Mouse (Mus musculus) kidney, adult 2 months (tissue): ENCODE measurements around the gene BC005537. TPM values are rescaled to one million over a fixed set of nuclear protein-coding genes. Genes with fewer than 3 reads are reported as not detected.
A peak's percentile ranks its signal among the peaks of the same experiment; 100 is the strongest.

Source experiments
- DNase-seq: peaks from one replicate; pipeline ENCODE4 v3.0.0; 2021
- H3K27ac ChIP-seq: fragments of 200-500 bp; 2 replicates; pipeline ENCODE4 v1.5.1; 2012; ENCODE audit warnings: low read depth, low read length, control low read depth, inconsistent platforms; ENCODE audit not compliant: insufficient read depth
- H3K27me3 ChIP-seq: fragments of 200-500 bp; replicated peaks from 2 replicates; pipeline ENCODE4 v1.6.1; 2012; ENCODE audit warnings: mild to moderate bottlenecking, moderate library complexity, low read length, inconsistent platforms; ENCODE audit not compliant: control insufficient read depth, insufficient read depth
- H3K36me3 ChIP-seq: fragments of 200-500 bp; 2 replicates; pipeline ENCODE4 v1.6.1; 2012; ENCODE audit warnings: mild to moderate bottlenecking, moderate library complexity, low read length, inconsistent platforms; ENCODE audit not compliant: control insufficient read depth, insufficient read depth
- H3K4me1 ChIP-seq: fragments of 200-500 bp; 2 replicates; pipeline ENCODE4 v1.6.1; 2011; ENCODE audit warnings: low read length; ENCODE audit not compliant: control insufficient read depth, insufficient read depth
- H3K4me3 ChIP-seq: fragments of 200-500 bp; 2 replicates; pipeline ENCODE4 v1.5.1; 2011; ENCODE audit warnings: mild to moderate bottlenecking, low read depth, low read length, control low read depth; ENCODE audit not compliant: insufficient read depth
- CTCF ChIP-seq: fragments of 200-500 bp; conservative IDR thresholded peaks from 2 replicates; pipeline ENCODE4 v1.5.1; 2011; ENCODE audit warnings: low read depth, mild to moderate bottlenecking, control low read depth, low read length, moderate library complexity, mixed read lengths; ENCODE audit not compliant: insufficient read depth, insufficient read length
- POLR2A ChIP-seq: fragments of 200-500 bp; IDR thresholded peaks from one replicate; pipeline ENCODE4 v1.6.1; 2011; ENCODE audit warnings: low read depth, low read length, control low read depth
- WGBS: fragments of 180-500 bp; shearing (Covaris S2); methylation state at CpG from one replicate; pipeline ENCODE4 v1.1.7; 2018; 5-methylcytosine and 5-hydroxymethylcytosine counted together
- polyA plus RNA-seq: library from polyadenylated mRNA; depleted of rRNA; stranded (reverse); fragments of >200 nt; gene quantifications from 2 replicates; pipeline ENCODE4 v1.2.3, GENCODE M21; 2012

The BC005537 gene
- polyA plus RNA-seq, 1 experiment: 42.4 TPM

- peaks cover 11% of the 10 kb centered on the region; the same call in 1 of the 2 replicates for H3K4me1 ChIP-seq
- H3K27ac ChIP-seq: peak overlapping the region; percentile 98
- H3K27me3 ChIP-seq: no peaks in the 10 kb centered on the region
- H3K4me3 ChIP-seq: peak overlapping the region; percentile 85
- DNase-seq: peak; percentile 98
- peaks cover 2% of the 10 kb centered on the region for H3K36me3 ChIP-seq
- no peak for TF ChIP-seq CTCF
- TF ChIP-seq POLR2A: peak; percentile 98
- under 1% methylated on average over 42 of the region's 42 CpGs for WGBS
Measured at GRCm38 (mm10) chr13:24800674-24801307, 666 bp upstream of the BC005537 start.

GRCm38 (mm10) chr13:24802131-24802691 is 754 bp downstream of the BC005537 start:
- TF ChIP-seq POLR2A (no peak), CTCF (no peak)
- Histone ChIP-seq H3K27me3 (no peaks in the 10 kb centered on the region), H3K4me1 (peaks cover 16% of the 10 kb centered on the region; the same call in 1 of the 2 replicates), H3K27ac (peak overlapping the region; percentile 31), H3K36me3 (peaks cover 9% of the 10 kb centered on the region), H3K4me3 (peak overlapping the region; percentile 85)
- under 1% methylated on average over 26 of the region's 26 CpGs for WGBS
- DNase-seq: peak; percentile 41

GRCm38 (mm10) chr13:24803196-24803595 is 1.7 kb downstream of the BC005537 start:
- H3K4me3 ChIP-seq: peak overlapping the region; percentile 22; the same call in 1 of the 2 replicates
- no peaks in the 10 kb centered on the region for H3K27me3 ChIP-seq
- TF ChIP-seq CTCF (no peak), POLR2A (no peak)
- H3K27ac ChIP-seq: no peak overlapping the region
- DNase-seq: no peak
- WGBS: 4% methylated on average over 2 of the region's 2 CpGs
- peaks cover 16% of the 10 kb centered on the region; the same call in 1 of the 2 replicates for H3K4me1 ChIP-seq
- H3K36me3 ChIP-seq: peaks cover 11% of the 10 kb centered on the region

- TF ChIP-seq CTCF (no peak), POLR2A (no peak)
- H3K36me3 ChIP-seq: peaks cover 24% of the 10 kb centered on the region
- no peak overlapping the region for H3K27ac ChIP-seq
Measured at GRCm38 (mm10) chr13:24806079-24806478, 4.6 kb downstream of the BC005537 start.

GRCm38 (mm10) chr13:24812521-24812920 is 11.1 kb downstream of the BC005537 start:
- TF ChIP-seq CTCF (no peak), POLR2A (no peak)

More at GRCm38 (mm10) chr13:24806079-24806478, 4.6 kb downstream of the BC005537 start:
- no peaks in the 10 kb centered on the region for H3K27me3 ChIP-seq
- H3K4me1 ChIP-seq: peaks cover 13% of the 10 kb centered on the region; the same call in 1 of the 2 replicates
- DNase-seq: peak; percentile 72
- no peak overlapping the region for H3K4me3 ChIP-seq

GRCm38 (mm10) chr13:24814616-24815015 is 13.2 kb downstream of the BC005537 start:
- peak overlapping the region; percentile 91 for H3K27ac ChIP-seq
- DNase-seq: peak; percentile 75
- H3K36me3 ChIP-seq: peaks cover 24% of the 10 kb centered on the region
- TF ChIP-seq CTCF (no peak), POLR2A (no peak)
- H3K27me3 ChIP-seq: no peaks in the 10 kb centered on the region
- no peak overlapping the region for H3K4me3 ChIP-seq
- peaks cover 5% of the 10 kb centered on the region; the same call in 1 of the 2 replicates for H3K4me1 ChIP-seq
- WGBS: 45% methylated on average over 1 of the region's 1 CpGs

More at GRCm38 (mm10) chr13:24812521-24812920, 11.1 kb downstream of the BC005537 start:
- no peak for DNase-seq
- H3K4me3 ChIP-seq: no peak overlapping the region
- peaks cover 5% of the 10 kb centered on the region; the same call in 1 of the 2 replicates for H3K4me1 ChIP-seq
- peaks cover 25% of the 10 kb centered on the region for H3K36me3 ChIP-seq
- no peaks in the 10 kb centered on the region for H3K27me3 ChIP-seq
- WGBS: 76% methylated on average over 2 of the region's 2 CpGs
- no peak overlapping the region for H3K27ac ChIP-seq
